Mouse (Mus musculus): ENCODE data around the gene Tada2a. TPM values are rescaled to one million over a fixed set of nuclear protein-coding genes. Genes with fewer than 3 reads are reported as not detected.

The Tada2a gene
- 13.0 and 15.9 TPM in 2 replicates for total RNA-seq (2014; rRNA removed)
- 24.7 and 25.6 TPM in 2 replicates for polyA plus RNA-seq (2015; fragmentation: Nextera tagmentation; extraction: Ambion mirVana)

DNA sequence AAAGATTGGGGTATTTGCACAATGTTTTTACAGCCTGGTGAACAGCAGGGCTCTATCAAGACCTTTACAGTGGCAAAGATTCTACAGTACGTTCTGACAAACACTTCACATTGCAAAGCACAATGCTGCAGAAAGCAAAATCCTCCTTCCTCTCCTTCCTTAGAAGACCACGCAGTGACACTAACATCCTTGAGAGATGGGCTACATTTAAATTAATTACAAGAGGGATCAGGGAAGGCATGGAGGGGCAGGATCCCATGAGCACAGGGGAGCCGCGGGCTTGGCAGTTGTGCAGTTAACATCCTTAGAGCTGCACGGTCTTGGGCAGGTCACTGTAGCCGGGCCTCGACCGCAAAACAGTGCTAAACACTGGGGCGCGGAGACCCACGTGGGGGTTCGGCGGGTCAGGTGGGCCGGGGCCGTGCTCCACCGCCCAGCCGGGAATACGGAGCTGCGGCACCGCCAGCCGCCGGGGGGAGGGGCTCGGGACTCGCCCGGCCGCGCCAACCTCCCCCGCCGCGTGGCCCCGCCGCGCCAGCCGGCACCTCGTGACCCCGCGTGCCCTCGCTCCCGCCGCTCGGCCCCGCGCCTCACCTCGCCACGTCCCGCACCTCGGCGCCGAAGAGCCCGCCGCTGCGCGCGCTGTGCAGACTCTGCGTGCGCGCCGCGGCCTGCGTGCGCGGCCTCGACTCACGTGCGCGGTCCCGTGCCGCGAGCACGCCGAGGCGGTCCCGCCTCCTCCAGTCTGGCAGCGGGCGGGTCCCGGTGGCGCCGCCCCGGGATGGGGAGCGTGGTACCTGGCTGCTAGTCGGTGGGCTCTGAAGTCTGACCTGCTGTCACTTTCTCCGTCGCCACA is at the start of gene Tada2a, which contains the start of gene Acaca:
TSS of gene Tada2a (minus strand) at position 658 of the 856 bp plus-strand sequence.
TSS of gene Acaca (plus strand) at position 730 of the 856 bp plus-strand sequence.
- WGBS, result 1% methylated on average over 71 of the region's 83 CpGs
- H3K27me3 ChIP-seq (ENCODE audit: insufficient read depth, low read length), result no peaks in the 10 kb centered on the region
- peak within 1 kb of the TSS; percentile 70 for H3K9ac ChIP-seq (replicated peaks; ENCODE audit: low read length)
- H3K4me3 ChIP-seq (ENCODE audit: low read length), result peak within 1 kb of the TSS; percentile 73
- peak within 1 kb of the TSS; percentile 83 for H3K27ac ChIP-seq
- H3K4me1 ChIP-seq (ENCODE audit: insufficient read depth, low read length), result peaks cover 4% of the 10 kb centered on the region
- no peak for TF ChIP-seq CTCF (IDR thresholded peaks at IDR 0.05; ENCODE audit: low read depth)
- peak within 1 kb of the TSS; percentile 80 for H3K4me2 ChIP-seq (ENCODE audit: low read depth, low read length)
- ATAC-seq (peak; percentile 95), DNase-seq (ENCODE audit: low spot score) (peak; percentile 95)
- no peaks in the 10 kb centered on the region for H3K9me3 ChIP-seq (ENCODE audit: low read length)
- peaks cover 13% of the 10 kb centered on the region; the same call in 1 of the 2 replicates for H3K36me3 ChIP-seq (ENCODE audit: insufficient read depth, low read length)

DNA sequence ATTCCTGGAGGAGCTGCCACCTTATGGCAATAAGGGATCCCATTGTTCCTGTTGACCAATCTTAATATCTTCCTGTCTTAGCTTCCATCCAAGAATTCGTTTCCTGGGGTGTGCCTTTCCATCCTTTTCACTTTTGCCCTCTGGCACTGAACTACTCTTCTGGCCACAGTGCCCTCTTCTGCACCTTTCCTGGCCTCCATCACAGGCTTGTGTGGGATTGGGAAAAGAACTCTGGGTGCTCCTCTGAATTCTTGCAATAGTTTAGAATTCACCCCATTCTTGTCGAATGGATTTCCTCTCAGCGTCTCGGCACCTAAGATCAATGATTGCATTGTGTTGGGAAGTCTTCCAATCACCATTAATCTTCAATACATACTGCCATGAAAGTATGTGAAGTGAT is 49.2 kb upstream of the Tada2a start:
- H3K27me3 ChIP-seq (ENCODE audit: insufficient read depth, low read length), result no peaks in the 10 kb centered on the region
- no peak for DNase-seq (ENCODE audit: low spot score)
- no peak for ATAC-seq
- WGBS, result 29% methylated on average over 4 of the region's 4 CpGs
- H3K27ac ChIP-seq, result peak overlapping the region; percentile 95; the same call in 1 of the 2 replicates
- H3K36me3 ChIP-seq (ENCODE audit: insufficient read depth, low read length), result no peaks in the 10 kb centered on the region
- no peak for TF ChIP-seq CTCF (IDR thresholded peaks at IDR 0.05; ENCODE audit: low read depth)
- peak overlapping the region; percentile 86 for H3K4me3 ChIP-seq (ENCODE audit: low read length)
- peak overlapping the region; percentile 60 for H3K4me2 ChIP-seq (ENCODE audit: low read depth, low read length)
- H3K9ac ChIP-seq (replicated peaks; ENCODE audit: low read length), result no peak overlapping the region
- H3K9me3 ChIP-seq (ENCODE audit: low read length), result no peaks in the 10 kb centered on the region
- peaks cover 9% of the 10 kb centered on the region for H3K4me1 ChIP-seq (ENCODE audit: insufficient read depth, low read length)

DNA sequence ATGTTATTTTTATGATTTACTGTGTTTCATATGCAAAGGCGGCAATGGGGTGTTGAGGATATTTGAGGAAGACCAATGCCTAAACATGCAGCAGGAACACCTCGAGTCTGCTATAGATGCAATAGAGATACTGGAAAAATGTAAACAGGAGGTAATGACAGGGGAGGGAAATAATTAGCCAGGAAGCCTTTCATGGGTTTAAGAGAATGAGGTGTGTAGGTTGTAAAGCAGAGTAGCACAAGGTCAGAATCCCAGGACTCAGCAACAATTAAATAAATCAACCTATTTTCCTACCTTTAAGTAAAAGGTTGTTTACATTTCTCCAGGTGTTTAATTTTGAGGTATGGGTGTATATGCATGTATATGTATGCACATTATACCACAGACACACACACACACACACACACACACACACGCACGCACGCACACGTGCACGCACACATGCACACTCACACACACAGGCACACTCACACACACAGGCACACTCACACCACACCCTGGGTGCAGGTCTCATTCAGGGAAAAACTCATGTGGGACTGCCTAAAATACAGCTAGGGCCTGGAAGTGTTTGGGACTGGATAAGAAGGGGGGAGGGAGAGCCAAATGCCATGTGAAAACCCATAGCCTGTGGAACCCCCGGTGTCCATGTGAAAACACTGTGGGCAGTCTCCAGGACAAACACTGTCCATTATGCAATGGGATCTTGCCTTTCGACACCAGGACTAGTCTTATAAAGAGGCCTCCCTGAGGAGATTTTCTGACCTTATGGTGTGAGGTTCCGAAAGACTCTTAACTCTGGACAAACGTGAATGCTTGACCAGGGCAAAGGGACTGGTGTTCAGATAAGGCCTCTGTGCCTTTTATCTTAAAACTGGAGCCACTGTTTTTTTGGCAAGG is 43.4 kb upstream of the Tada2a start:
- WGBS, result 78% methylated on average over 11 of the region's 11 CpGs
- no peak overlapping the region for H3K4me2 ChIP-seq (ENCODE audit: low read depth, low read length)
- no peaks in the 10 kb centered on the region for H3K9me3 ChIP-seq (ENCODE audit: low read length)

DNA sequence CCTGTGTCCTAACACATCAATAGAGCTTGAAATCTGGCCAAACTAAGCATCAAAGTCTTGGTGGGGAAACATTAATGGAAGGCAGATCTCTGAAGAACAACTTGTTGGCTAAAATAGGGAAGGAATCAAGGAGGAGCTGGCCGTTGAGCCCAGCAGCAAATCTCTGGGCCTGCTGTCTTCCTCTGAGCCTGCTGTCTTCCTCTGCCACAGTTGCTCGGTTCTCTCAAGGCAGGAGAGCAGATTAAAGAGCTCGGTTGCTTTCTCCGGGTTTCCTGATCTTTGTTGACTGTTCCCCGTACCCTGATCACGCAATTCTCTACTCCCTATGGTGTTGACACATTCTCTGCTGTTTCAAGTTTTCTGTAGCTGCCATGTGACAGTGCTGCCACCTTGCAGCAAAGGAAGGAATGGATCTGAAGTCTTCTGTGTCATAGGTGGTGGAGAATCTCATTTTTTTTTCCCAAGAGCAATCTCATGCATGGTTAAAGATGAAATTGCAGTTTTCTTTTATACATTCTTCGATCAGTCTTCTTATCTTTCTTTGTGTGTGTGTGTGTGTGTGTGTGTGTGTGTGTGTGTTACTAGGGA is 39.4 kb upstream of the Tada2a start:
- Histone ChIP-seq H3K27me3 (ENCODE audit: insufficient read depth, low read length) (no peaks in the 10 kb centered on the region), H3K4me2 (ENCODE audit: low read depth, low read length) (peak overlapping the region; percentile 31), H3K4me1 (ENCODE audit: insufficient read depth, low read length) (no peaks in the 10 kb centered on the region), H3K4me3 (ENCODE audit: low read length) (no peak overlapping the region), H3K9ac (replicated peaks; ENCODE audit: low read length) (no peak overlapping the region), H3K36me3 (ENCODE audit: insufficient read depth, low read length) (no peaks in the 10 kb centered on the region), H3K9me3 (ENCODE audit: low read length) (no peaks in the 10 kb centered on the region), H3K27ac (no peak overlapping the region)
- TF ChIP-seq CTCF (IDR thresholded peaks at IDR 0.05; ENCODE audit: low read depth), result peak; percentile 85
- DNase-seq (ENCODE audit: low spot score) (peak; percentile 66), ATAC-seq (peak; percentile 68)
- 30% methylated on average over 7 of the region's 7 CpGs for WGBS

More for the DNA sequence above, 43.4 kb upstream of the Tada2a start:
- H3K27me3 ChIP-seq (ENCODE audit: insufficient read depth, low read length), result no peaks in the 10 kb centered on the region
- no peak overlapping the region for H3K9ac ChIP-seq (replicated peaks; ENCODE audit: low read length)
- no peak for DNase-seq (ENCODE audit: low spot score)
- no peak for ATAC-seq
- H3K4me3 ChIP-seq (ENCODE audit: low read length), result no peak overlapping the region
- H3K36me3 ChIP-seq (ENCODE audit: insufficient read depth, low read length), result no peaks in the 10 kb centered on the region
- TF ChIP-seq CTCF (IDR thresholded peaks at IDR 0.05; ENCODE audit: low read depth), result no peak
- H3K4me1 ChIP-seq (ENCODE audit: insufficient read depth, low read length), result no peaks in the 10 kb centered on the region
- no peak overlapping the region for H3K27ac ChIP-seq

DNA sequence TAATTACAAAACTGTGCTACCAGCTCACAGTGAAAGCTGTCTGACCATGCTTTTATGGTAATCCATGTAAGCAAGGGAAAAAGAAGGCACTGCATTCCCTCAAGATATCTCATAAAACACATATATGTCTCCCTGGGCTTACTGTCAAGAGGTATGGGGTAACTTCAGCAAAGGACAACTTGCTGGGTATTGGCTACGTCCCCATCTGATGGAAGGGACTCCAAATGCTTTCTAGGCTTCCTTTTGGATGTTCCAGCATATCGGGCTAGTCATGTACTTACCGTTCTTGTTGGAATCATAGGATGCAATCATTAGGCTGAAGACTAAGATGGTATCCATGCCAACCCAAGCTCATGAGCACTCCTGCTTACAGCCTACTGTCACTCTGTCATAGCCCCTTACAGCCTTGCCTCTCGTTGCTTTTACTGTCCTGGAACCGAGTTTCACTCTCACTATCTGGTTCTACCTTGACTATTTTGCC is 37.7 kb upstream of the Tada2a start, which contains the start of gene Gm11437:
TSS of gene Gm11437 (minus strand) at position 431 of the 481 bp plus-strand sequence.
- no peaks in the 10 kb centered on the region for H3K9me3 ChIP-seq (ENCODE audit: low read length)
- H3K27ac ChIP-seq, result no peak within 1 kb of the TSS
- no peaks in the 10 kb centered on the region for H3K36me3 ChIP-seq (ENCODE audit: insufficient read depth, low read length)
- no peak for TF ChIP-seq CTCF (IDR thresholded peaks at IDR 0.05; ENCODE audit: low read depth)
- H3K4me1 ChIP-seq (ENCODE audit: insufficient read depth, low read length), result no peaks in the 10 kb centered on the region
- H3K27me3 ChIP-seq (ENCODE audit: insufficient read depth, low read length), result no peaks in the 10 kb centered on the region
- H3K4me2 ChIP-seq (ENCODE audit: low read depth, low read length), result no peak within 1 kb of the TSS
- WGBS, result 90% methylated on average over 5 of the region's 5 CpGs
- no peak within 1 kb of the TSS for H3K9ac ChIP-seq (replicated peaks; ENCODE audit: low read length)
- ATAC-seq, result no peak
- DNase-seq (ENCODE audit: low spot score), result no peak
- no peak within 1 kb of the TSS for H3K4me3 ChIP-seq (ENCODE audit: low read length)

DNA sequence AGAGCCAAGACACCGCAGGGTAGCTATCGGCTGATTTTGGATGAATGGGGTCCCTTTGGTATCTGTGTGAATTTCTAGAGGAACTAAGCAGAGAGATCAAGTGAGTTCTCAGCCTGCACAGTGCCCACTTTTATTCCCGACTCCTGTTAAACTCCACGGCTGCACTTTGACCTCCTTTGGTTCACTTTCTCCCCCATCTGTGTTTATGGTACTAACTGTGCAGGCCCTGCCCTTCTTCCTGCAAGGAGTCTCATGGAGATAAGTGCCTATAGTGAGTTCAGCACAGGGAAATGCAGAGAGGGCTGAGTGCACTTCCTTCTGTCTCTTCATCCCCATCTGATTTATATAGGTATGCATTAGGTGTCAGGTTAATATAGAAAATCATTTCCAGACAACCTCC is 35.2 kb upstream of the Tada2a start:
- no peak overlapping the region for H3K4me2 ChIP-seq (ENCODE audit: low read depth, low read length)
- no peak for TF ChIP-seq CTCF (IDR thresholded peaks at IDR 0.05; ENCODE audit: low read depth)
- H3K27ac ChIP-seq, result no peak overlapping the region
- DNase-seq (ENCODE audit: low spot score), result no peak
- no peaks in the 10 kb centered on the region for H3K27me3 ChIP-seq (ENCODE audit: insufficient read depth, low read length)
- 51% methylated on average over 4 of the region's 4 CpGs for WGBS
- H3K9ac ChIP-seq (replicated peaks; ENCODE audit: low read length), result no peak overlapping the region
- no peaks in the 10 kb centered on the region for H3K9me3 ChIP-seq (ENCODE audit: low read length)
- no peaks in the 10 kb centered on the region for H3K4me1 ChIP-seq (ENCODE audit: insufficient read depth, low read length)
- no peaks in the 10 kb centered on the region for H3K36me3 ChIP-seq (ENCODE audit: insufficient read depth, low read length)
- no peak overlapping the region for H3K4me3 ChIP-seq (ENCODE audit: low read length)
- ATAC-seq, result no peak

Data from hindbrain, postnatal 0 days (tissue).